Mouse (Mus musculus): ENCODE results near the gene Rhox7a. TPM values are rescaled to one million over a fixed set of nuclear protein-coding genes. Genes with fewer than 3 reads are reported as not detected.

Rhox7a gene
- polyA plus RNA-seq, 1 experiment from 2014 or later: not detected

Other genes starting within 250 kb of the Rhox7a start
- not detected in 2 replicates for gene Rhox4f, start 224.0 kb upstream of the Rhox7a start, polyA plus RNA-seq (2014; fragmentation: Nextera tagmentation; extraction: Ambion mirVana)
- gene Rhox3g, start 203.1 kb upstream of the Rhox7a start, polyA plus RNA-seq (2014; fragmentation: Nextera tagmentation; extraction: Ambion mirVana): not detected in 2 replicates
- not detected in 2 replicates for gene Rhox2g, start 188.2 kb upstream of the Rhox7a start, polyA plus RNA-seq (2014; fragmentation: Nextera tagmentation; extraction: Ambion mirVana)
- not detected in 2 replicates for gene Rhox4g, start 180.4 kb upstream of the Rhox7a start, polyA plus RNA-seq (2014; fragmentation: Nextera tagmentation; extraction: Ambion mirVana)
- gene Rhox3h, start 162.9 kb upstream of the Rhox7a start, polyA plus RNA-seq (2014; fragmentation: Nextera tagmentation; extraction: Ambion mirVana): not detected in 2 replicates
- not detected in 2 replicates for gene Rhox2h, start 158.4 kb upstream of the Rhox7a start, polyA plus RNA-seq (2014; fragmentation: Nextera tagmentation; extraction: Ambion mirVana)
- 13.7 and 16.5 TPM in 2 replicates for gene Rhox5, start 26.8 kb upstream of the Rhox7a start, polyA plus RNA-seq (2014; fragmentation: Nextera tagmentation; extraction: Ambion mirVana)
- gene Rhox6, start 4.8 kb upstream of the Rhox7a start, polyA plus RNA-seq (2014; fragmentation: Nextera tagmentation; extraction: Ambion mirVana): not detected in 2 replicates
- gene Rhox8, start 47.3 kb downstream of the Rhox7a start, polyA plus RNA-seq (2014; fragmentation: Nextera tagmentation; extraction: Ambion mirVana): not detected in 2 replicates
- gene Rhox7b, start 65.5 kb downstream of the Rhox7a start, polyA plus RNA-seq (2014; fragmentation: Nextera tagmentation; extraction: Ambion mirVana): not detected in 2 replicates
- not detected in 2 replicates for gene Rhox9, start 70.1 kb downstream of the Rhox7a start, polyA plus RNA-seq (2014; fragmentation: Nextera tagmentation; extraction: Ambion mirVana)
- not detected in 2 replicates for gene Btg1-ps1, start 187.1 kb downstream of the Rhox7a start, polyA plus RNA-seq (2014; fragmentation: Nextera tagmentation; extraction: Ambion mirVana)
- not detected in 2 replicates for gene Btg1-ps2, start 211.4 kb downstream of the Rhox7a start, polyA plus RNA-seq (2014; fragmentation: Nextera tagmentation; extraction: Ambion mirVana)
- not detected in 2 replicates for gene Rhox10, start 234.8 kb downstream of the Rhox7a start, polyA plus RNA-seq (2014; fragmentation: Nextera tagmentation; extraction: Ambion mirVana)

All from heart, embryonic 11.5 days (tissue).